Mouse (Mus musculus) right cerebral cortex, postnatal 4 days (tissue): ENCODE results near the gene Tank.
A peak's percentile ranks its signal among the peaks of the same experiment; 100 is the strongest.

Source experiments
- DNase-seq: peaks from one replicate; pipeline ENCODE4 v3.0.0-alpha.2; 2022

The Tank gene

DNA sequence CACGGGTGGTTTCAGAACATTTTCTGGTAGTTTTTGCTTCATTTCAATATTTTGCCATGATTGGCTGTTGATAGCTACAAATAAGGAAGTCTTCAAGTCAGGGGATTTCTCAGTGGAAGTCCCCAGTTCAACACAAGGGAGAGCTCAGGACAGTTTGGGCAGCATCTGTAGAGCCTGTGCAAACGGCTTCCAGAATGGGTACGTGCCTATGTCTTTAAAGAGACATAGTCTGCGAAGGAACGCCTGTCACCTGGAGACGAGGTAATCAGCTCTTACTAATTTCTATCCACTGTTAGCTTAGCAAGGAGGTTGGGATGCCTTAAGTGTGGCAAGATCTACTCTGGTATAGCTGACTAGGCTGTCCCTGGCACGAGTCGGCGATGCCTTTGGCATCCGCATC lies at the start of gene Tank:
Tank (plus strand) TSS at position 153 of the 400 bp plus-strand sequence.
- DNase-seq, result no peak

DNA sequence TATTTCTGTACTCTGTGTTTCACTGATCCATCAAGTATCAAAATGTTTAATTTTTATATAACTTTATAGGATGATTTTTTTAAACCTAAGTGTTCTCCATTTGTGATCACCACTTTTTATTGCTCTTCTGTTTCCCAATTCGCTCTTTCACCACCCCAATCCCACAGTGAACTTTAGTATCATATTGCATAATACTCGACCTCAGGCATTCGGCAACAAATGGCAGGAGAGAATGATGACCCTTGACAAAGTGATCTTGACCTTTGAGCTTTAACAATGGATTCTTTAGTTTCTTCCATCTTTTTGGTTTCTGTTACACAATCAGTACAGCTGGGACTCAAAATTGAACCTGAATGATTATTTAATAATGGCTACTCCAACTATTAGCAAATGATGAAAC lies 46.1 kb upstream of the Tank start:
- DNase-seq, result no peak

DNA sequence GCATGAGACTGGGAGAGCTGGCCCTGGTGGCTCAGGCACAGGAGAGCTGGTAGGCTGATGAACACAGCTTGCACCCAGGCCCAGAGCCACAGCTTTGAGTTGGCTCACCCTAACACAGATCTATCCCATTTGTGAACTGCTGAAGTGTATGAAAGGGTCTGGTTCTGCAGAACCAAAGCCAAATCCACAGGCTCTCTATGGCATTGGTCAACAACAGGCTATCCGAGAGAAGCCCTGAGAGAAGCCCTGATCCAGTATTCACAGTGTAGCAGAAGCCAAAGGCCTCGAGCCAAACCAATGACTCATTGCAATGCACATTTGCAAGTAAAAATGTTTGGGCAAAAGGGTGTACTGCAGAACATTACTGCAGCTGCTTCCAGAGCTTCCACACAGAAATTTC lies 45.3 kb upstream of the Tank start:
- DNase-seq, result peak; percentile 18

DNA sequence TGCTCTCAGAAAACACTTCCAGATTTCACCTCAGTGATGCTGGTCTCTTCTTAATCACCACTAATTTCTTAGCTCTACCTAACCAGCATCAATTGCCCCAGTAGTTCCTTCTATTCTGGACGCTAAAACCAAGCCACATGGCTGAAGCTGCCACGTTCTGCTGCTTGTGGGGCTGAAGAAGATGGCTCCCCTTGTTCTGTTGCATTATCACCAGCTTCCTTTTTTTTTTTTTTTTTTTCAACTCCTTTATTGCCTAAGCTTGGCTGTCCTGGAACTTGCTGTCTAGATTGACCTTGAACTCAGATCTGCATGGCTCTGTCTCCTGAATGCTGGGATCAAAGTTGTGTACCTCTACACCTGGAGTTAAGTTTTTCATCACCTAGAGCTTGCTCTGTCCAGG lies 41.5 kb upstream of the Tank start:
- no peak for DNase-seq

GRCm38 (mm10) chr2:61539378-61539777 lies 39.0 kb upstream of the Tank start:
- no peak for DNase-seq

GRCm38 (mm10) chr2:61542426-61542825 lies 36.0 kb upstream of the Tank start:
- DNase-seq, result no peak

DNA sequence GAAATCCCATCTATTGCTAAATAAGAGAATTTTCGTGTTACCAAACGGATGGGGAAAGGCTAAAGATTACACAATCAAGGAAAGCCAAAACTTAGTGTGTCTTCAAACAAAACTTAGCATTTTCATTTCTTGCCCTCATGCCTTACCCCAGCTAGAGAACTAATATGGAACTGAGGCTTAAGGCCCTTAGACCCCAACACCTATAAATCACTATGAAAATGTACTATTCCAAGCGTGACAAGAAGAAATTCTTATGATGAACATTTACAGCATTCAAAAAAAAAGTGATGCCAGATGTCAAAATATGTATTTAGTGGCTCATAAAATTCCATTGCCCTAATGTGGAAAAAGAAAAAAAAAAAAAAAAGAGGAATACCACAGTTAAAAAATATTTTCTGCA lies 32.7 kb upstream of the Tank start:
- DNase-seq, result no peak

- DNase-seq, result no peak
Observed at GRCm38 (mm10) chr2:61548021-61548420, 30.4 kb upstream of the Tank start.

DNA sequence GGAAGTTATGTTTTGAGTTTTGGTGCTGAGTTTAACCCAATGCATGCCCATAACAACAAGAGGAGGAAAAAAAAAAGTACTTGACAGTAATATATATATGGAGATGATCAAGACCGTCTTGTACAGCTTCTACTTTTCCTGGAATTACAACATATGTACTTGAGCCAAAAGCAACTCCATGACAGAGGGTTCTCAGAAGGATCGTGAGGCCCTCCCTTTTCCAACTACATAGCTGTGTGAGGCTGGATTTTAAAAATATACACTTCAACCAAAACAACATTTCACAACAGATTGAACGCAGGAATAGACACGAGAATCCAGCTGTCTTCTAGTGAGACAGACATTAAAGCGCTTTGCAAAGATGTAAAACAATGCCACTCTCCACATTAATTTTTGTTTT lies 26.7 kb upstream of the Tank start:
- no peak for DNase-seq

- DNase-seq, result no peak
Observed at GRCm38 (mm10) chr2:61555367-61555766, 23.0 kb upstream of the Tank start.

DNA sequence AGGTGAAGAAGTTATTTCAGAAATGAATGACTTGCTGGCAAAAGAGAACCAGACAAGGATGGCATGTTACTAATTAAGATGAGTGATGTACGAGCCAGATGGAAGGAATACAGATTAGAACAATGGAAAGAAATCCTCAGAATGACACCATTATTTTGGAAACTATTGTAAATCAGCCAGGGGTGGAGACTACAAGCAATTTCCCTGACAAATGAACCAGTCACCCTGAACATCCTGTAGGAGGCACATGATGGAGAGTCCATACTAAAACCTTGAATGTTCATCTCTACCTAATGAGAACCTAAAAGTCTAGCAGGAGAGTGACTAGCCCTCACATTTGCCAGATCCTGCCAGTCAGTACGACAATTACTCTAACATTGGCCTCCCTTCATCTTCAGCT lies 22.6 kb upstream of the Tank start:
- no peak for DNase-seq

GRCm38 (mm10) chr2:61556639-61557038 lies 21.7 kb upstream of the Tank start:
- DNase-seq, result no peak

DNA sequence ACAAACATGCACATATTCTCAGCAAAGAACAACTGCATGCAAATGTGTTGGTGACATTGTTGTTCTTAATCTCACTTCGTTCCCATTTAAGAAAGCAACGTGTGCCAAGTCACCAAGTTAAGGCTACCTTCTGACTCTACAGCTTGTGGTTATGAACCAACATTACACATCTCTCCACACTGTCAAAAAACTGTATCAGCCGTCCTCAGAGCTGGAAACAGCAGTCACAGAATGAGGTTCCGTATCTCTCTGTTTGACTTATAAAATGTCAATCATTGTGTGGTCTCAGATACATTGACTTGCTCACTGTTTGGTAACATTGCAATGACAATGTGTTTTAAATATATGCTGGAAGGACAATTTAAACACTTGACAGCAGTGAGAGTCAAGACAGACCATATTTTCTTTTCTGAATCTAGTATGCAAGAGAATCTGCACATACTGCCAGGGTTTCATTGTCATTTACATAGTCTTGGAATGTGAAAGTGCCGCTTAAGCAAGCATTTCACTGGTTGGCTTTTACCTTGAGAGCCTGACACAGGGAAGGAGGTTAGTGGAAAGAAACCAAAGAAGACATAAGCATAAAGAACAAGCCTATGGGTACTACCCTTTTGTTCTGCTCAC lies 20.4 kb upstream of the Tank start:
- no peak for DNase-seq

DNA sequence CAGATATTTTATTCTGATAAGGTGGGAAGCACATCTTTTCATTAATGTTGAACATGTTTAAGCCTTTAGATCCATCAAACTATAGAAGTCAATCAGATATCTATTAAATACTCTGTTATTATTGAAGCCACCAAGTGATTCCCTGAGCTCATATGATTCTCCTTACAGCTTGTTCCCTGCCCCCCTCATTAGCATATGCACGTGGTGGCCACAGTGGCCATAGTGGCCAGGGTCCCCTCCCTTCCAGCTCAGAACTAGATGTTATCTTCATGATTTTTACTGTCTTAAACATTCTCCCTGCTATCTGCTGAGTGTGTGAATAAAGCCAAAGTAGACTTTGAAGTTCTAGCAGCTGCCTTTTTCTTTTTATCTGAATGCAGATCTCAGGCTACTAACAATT lies 17.3 kb upstream of the Tank start:
- DNase-seq, result no peak

DNA sequence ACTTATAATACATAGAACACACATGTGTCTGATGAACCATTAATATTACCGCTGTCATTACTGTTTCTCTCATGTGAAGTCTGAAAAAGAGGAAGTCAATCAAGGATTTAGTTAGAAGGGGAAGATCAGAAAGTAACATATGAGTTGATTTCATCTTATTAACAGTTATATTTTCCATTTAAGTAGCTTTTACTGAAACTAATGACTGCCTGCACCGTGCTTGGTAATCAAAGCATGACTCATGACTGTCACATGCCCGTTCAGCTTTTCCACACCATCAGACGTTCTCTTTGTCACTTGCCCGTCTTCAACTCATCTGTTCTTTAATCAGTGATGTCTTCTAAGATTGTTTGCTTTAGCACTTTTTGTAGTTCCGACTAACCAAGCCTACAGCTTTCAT lies 15.2 kb upstream of the Tank start:
- no peak for DNase-seq

DNA sequence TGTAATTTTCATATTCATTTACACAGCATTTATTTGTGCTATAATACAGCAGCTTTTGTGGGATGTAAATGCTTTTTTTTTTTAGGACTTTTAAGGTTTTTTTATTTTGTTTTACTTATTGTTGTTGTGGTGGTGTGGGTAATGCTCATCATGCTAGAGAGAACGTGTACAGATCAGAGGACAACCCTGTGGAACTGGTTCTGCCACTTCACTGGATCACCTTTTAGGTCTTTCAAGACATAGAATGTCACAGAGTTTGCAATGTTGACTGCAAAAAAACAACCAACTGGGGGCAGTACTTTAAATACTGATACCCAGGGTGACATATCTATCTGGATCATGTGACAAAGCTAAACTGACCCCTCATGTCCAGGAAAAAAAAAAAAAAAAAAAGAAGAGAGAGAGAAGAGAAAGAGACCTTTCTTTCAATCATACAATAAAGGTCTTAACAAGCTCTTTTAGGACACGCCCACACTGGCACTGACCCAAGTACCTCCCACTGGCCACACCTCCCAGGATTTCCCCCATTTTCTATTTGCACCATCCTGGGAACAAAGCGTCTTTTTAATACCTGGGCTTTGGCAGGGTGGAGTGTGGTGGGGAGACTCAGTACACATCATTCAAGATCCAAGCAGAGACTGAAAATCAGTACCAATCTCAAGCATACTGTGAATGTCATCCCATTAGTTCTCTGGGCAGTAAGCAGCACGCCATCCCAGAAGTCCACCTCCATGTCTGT lies 11.2 kb upstream of the Tank start:
- peak; percentile 15 for DNase-seq

DNA sequence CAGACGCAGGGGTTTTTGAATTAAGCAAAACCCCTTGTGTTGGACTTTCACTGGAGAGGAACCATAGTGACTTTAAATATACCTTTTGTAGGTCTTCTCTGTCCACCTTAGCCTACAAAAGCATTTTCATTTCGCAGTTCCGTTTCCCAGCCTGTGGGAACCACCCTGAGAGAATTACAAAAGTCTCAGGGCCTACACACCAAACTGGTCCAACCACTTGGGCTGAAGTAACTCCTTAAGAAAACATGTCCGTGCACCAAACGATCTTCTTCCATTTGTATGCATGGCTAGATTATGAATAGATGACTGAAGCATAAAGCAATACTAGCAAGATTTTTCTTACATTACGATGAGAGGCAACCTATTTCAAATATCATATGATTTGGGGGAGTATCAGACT lies 9.2 kb upstream of the Tank start:
- DNase-seq, result no peak

GRCm38 (mm10) chr2:61571343-61571955 lies 6.9 kb upstream of the Tank start:
- no peak for DNase-seq

- no peak for DNase-seq
Observed at GRCm38 (mm10) chr2:61576497-61576896, 1.9 kb upstream of the Tank start.

DNA sequence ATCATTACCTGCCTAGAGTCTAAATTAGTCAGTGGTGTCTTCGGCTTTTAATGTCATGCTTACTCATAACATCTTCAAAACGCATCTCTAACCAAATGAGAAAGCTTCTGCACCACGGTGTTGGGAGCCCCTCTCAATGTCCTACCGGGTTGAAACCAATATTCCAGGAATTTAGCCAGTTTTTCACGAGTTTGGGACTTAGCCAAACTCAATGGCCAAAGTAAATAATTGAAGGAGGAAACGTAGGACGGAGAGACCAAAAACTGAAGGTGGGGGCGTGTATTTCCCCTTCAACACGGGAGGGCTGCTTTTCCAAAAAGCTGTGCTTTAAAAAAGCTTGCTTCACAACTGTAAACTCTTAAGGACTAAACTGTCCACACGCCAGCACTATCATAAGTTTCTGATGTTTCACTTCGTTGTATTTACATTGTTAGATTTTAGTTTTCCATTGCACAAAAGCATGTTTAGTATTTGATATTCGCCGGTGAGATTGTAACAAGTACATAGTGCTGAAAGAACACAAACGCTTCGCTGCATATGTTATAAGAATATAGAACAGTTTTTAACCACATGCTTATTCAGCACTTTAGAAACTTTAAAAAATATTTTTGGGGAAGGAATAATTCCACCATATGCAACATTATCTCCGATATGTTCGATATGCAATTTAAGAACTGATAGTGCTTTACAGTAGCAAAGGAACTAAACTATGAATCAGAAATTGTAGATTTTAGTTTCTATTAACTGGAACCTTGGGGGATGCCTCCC lies 1.3 kb upstream of the Tank start:
- DNase-seq, result no peak

DNA sequence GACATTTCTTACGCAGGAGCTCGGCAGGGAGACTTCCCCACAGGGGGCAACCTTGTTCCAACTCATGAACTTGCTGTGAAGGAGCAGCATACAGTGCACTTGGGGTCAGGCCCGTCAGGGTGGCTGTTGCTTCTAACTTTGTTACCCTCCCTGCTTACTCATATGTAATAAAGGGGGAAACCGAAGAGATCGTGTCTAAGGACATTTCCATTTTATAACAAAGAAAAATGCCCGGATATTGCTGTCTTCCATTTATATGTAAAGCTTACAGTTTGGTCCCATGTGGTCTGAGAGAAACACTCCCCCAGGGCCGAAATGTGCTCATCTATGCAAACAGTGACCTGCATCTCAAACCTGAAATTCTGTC lies 706 bp upstream of the Tank start:
- DNase-seq, result no peak

DNA sequence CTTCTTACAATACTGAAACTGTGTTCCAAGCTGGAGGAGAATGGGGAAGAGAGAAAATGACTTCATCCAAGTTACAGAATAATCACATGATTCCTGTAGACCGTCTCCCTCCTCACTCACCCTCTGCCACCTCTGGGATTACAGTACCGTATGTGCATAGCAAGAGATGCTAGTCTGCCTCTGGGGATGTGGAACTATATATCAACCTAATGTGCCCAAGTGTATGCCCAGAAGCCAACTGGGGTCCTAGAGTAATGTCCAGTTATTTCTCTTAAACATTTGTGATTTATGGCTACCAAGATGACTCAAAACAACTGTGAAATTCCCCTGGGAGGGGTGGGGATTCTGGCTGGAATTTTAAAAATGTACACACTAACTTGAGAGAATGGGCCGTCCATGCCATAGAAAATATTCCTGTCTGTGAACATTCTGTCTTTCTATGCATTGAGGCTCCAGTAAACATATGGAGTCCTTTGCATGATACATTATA lies 1.2 kb downstream of the Tank start:
- DNase-seq, result no peak

GRCm38 (mm10) chr2:61580091-61580490 lies 1.7 kb downstream of the Tank start:
- no peak for DNase-seq
